Mouse (Mus musculus) cerebellum, adult 11-12 months (tissue): ENCODE measurements at regions not wholly inside any gene's neighbourhood (a gene's known extent, or its start where the extent isn't known, plus 50 kb on each side); places are given as distances from the start of the nearest gene placed in this dataset.

Experiments
- DNase-seq: peaks from one replicate; pipeline ENCODE4 v3.0.0; 2022

DNA sequence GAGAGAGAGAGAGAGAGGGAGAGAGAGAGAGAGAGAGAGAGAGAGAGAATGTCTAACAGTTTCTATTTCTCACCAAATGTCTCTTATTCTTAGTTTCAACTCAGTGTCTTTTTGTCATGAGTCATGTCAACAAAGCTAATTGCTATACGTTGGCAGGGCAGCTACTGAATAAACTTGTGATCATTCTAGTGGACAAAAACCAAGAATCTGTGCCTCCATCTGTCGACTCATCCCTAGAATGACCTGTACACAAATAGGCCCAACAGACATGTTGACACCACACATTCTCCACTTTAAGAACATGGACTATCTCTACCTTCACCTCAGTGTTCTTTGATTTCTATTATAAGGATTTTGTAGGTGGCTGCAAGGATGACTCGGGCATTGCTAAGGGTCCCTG is 556.5 kb downstream of the Pcdh18 start:
- DNase-seq: no peak

DNA sequence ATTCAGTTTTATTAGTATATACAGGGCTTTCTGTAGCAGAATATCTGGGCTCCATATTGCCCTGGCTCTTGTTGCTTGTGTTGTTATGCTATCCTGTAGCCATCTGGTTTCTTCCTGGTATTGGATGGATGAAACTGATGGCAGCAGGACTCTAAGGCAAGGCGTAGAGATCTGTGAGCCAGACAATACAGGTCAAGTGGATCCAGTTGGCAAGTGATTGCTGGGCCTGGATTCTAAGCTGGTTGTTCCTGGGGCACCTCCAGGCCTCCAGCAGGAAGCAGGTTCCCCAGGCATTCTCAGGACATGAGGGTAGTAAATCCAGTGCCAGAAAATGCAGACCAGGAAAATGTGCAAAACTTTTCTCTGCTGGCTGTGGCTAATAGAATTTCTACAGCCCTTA is 571.6 kb downstream of the Pcdh18 start:
- DNase-seq: peak; percentile 75
